Mouse (Mus musculus): ENCODE results near the gene Arhgdib.
"Not testable (repeated sequence)": the region's sequence is repeated elsewhere in the genome, so short reads cannot be mapped to it uniquely, and the experiment has no call there.

The Arhgdib gene

GRCm38 (mm10) chr6:136889067-136889466 lies 52.6 kb downstream of the Arhgdib start:
- no peak for DNase-seq (ENCODE audit: low spot score in 2 of 2)

DNA sequence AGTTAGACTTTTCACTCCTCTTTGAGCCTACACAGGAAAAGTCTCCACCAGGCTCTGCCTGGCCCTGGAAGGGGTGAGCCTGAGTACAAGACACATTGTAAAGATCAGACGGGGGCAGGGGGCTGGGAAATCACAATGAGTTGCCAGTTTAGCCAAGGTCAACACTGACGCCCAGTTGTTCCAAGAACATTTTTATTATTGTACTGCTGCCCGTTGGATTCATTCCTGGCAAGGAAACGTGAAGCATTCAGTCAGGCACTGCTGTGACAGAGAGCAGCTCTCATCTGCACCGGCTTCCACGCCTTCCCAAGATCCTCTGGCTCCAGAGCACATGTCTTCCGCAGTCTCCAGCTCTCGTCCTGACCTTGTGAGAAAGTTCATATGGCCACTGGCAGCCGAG lies 53.8 kb downstream of the Arhgdib start:
- no peak for DNase-seq (ENCODE audit: low spot score in 2 of 2)

DNA sequence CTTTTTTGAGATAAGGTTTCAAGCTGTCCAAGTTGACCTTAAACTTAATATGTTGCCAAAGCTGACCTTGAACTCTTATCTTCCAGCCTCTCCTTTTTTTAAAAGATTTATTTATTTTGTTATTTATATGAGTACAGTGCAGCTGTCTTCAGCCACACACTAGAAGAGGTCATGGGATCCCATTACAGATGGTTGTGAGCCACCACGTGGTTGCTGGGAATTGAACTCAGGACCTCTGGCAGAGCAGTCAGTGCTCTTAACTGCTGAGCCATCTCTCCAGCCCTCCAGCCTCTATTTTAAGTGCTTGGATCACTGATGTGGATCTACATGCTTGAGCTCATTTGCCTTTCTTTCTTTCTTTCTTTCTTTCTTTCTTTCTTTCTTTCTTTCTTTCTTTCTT lies 56.9 kb downstream of the Arhgdib start:
- DNase-seq (ENCODE audit: low spot score in 2 of 2), result not testable (repeated sequence)

DNA sequence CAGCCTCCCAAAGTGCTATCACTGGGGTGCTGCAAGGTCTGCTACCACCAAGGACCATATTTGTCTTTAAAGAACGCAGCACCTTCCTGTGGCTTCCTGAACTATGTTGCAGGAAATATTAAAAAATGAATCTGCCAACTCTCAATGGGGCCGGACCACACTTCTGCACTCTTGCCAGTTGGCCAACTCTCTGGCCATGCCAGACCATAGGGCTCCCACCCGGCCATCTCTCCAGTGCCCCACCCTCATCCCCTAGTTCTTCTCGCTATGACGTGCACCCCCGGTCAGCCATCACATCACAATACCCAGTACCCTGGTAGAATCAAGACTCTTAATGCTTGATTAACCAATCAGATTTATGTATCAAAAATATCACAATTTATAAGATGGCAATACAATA lies 57.7 kb downstream of the Arhgdib start:
- no peak for DNase-seq (ENCODE audit: low spot score in 2 of 2)

GRCm38 (mm10) chr6:136883431-136883915 lies 58.2 kb downstream of the Arhgdib start:
- DNase-seq (ENCODE audit: low spot score in 2 of 2), result no peak

GRCm38 (mm10) chr6:136881678-136882077 lies 60.0 kb downstream of the Arhgdib start:
- DNase-seq (ENCODE audit: low spot score in 2 of 2), result no peak

- no peak for DNase-seq (ENCODE audit: low spot score in 2 of 2)
Measured at GRCm38 (mm10) chr6:136875670-136876069, 66.0 kb downstream of the Arhgdib start, which contains the start of gene Mgp. TSS of gene Mgp (minus strand) at chr6:136875823.

DNA sequence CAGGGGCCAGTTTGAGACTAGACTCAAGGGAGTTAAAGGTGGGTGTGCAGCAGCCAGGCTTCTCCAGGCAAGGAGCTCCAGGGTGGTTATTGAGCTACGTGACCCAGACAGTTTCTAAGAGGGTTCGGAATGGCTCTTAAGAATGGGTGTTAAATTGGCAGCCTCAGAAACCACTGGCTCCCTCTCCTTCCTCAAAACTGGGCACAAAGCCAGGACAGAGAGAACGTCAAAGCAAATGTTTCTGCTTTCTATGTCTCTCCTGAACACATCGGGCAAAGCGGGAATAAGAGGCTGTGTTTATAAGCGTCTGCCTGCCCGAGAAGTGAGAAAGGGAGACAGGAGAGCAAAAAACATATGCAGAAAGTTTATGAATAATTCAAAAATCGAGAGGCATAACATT lies 67.1 kb downstream of the Arhgdib start:
- no peak for DNase-seq (ENCODE audit: low spot score in 2 of 2)
